Mouse (Mus musculus) ovary, postnatal 10 days (tissue): ENCODE data around the gene Syngr1.

Experiments used
- DNase-seq: peaks from one replicate; pipeline ENCODE4 v3.0.0; 2022; ENCODE audit warnings: low spot score

The Syngr1 gene

GRCm38 (mm10) chr15:80090155-80090554 lies 979 bp upstream of the Syngr1 start:
- DNase-seq = no peak

DNA sequence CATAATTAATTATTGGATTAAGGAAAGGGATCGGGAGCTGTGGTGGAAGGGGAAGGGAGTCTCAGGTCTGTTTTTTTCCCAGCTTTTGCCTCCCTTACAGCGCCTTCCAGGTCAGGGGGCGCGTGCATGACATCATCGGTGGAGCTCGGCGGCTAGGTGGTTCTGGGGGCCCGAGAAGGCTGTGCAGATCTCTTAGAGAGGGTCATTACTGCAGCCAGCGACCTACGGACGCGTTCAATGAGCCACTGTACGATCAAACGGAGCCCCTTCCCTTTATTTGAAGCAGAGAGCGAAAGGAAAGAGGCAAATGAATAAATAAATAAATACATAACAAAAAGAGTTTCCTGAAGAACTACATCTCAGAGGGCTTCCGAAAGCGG lies 403 bp upstream of the Syngr1 start:
- DNase-seq = no peak

DNA sequence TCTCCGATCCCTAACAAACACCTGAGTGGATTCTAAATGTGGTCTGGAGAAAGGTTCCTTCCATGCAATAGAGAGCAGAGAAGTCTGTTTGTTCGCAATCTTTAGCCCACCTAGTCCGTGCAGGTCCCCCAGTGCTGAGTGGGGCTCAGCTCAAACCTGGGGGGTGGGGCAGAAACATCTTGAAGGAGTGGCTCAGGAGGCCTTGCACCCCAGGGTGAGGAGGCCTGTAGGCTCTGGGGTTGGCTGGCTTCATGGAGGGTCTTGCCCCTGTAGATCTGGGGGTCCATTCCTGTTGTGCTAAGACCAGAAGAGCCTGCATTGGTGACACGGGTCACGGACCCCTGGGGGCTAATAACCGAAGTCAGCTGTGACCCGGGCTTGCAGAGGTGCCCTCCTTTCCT lies 907 bp downstream of the Syngr1 start:
- DNase-seq = no peak

GRCm38 (mm10) chr15:80092599-80092998 lies 1.5 kb downstream of the Syngr1 start:
- DNase-seq = no peak

GRCm38 (mm10) chr15:80094201-80094600 lies 3.1 kb downstream of the Syngr1 start:
- no peak for DNase-seq

DNA sequence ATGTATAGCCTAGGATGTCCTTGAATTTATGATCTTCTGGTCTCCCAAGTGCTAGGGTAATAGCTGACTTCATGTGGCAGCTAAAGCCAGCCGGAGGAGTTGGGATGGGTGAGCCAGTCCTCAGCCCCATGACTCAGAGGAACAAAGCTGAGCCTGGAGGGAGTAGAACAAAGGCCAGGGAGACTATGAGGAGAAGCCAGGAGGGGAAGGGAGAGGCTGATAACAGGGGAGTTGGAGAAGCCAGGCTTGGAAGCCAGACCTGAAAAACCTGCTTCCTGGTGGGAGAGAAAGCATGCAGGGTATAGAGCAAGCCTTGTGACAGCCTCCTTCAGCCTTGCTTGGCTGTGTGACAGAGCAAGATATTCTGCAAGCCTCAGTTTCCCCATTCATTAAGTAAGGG lies 4.5 kb downstream of the Syngr1 start:
- DNase-seq = no peak

- no peak for DNase-seq
Observed at GRCm38 (mm10) chr15:80096406-80096805, 5.3 kb downstream of the Syngr1 start.

DNA sequence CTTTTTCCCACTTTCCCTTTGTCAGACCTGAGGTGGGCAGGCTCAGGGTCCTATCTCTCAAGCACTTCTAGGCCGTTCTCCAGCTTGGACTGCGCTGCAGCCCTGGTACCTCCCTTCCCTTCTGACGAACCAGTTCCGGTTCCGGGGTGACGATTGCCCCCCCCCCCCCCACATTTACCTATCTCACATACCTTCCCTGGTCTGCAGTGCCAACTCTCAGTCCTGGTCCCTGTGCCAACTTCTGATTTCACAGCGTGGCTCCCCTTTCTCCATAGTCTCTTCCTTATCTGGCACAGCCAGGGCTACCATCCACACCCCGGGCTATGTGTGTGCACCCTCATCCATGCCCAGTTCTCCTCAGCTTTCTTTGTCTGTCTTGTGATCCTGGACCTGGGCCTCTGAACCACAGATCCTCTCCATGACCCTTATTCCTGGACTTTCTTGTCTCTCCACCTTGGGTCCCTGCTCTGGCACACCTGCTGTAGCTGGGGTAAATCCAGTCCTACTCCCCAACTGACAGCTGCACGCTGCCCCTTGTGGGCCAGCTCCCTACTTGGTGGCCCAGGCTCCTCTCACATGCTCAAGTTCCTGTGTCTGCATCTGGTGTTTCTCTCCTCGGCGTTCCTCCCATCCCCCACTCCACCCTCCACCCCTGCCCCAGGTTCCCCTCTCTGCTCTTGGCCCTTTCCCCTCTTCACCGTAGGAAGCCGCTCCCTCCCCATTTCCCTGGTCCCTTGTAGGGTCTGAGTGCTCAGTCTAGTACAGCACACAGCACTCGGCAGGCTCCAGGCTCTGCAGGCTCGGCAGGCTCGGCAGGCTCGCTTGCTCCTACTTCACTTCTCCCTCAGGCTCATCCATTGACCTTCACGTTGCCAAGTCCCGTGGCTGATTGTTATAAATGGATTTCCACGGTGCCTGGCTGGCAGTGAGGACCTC lies 6.1 kb downstream of the Syngr1 start:
- DNase-seq = no peak

- DNase-seq = no peak
Observed at GRCm38 (mm10) chr15:80097999-80098461, 6.9 kb downstream of the Syngr1 start.

- DNase-seq = no peak
Observed at GRCm38 (mm10) chr15:80098809-80099208, 7.7 kb downstream of the Syngr1 start.

GRCm38 (mm10) chr15:80099477-80099876 lies 8.3 kb downstream of the Syngr1 start:
- DNase-seq = no peak

GRCm38 (mm10) chr15:80100196-80100595 lies 9.1 kb downstream of the Syngr1 start:
- no peak for DNase-seq

GRCm38 (mm10) chr15:80100871-80101270 lies 9.7 kb downstream of the Syngr1 start:
- DNase-seq = no peak

DNA sequence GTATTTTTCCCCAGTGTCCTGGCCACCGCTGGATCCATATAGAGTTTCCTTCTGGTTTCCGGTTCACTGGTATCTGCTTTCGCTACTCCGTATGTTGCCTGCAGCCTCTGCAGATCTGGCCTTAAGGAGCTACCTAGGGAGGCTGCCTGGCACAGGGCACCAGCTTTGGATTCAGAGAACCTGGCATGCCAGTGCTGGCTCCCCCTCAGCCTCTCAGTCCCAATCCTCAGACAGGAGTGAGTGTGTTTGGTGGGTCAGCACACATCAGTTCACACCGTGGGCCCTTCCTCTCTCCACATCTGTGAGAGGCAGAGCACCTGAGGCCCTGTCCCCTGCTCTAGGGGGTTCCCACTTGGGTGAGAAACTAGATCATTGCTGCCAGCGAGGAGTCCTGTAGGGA lies 10.4 kb downstream of the Syngr1 start:
- DNase-seq = no peak

- DNase-seq = no peak
Observed at GRCm38 (mm10) chr15:80102495-80102894, 11.4 kb downstream of the Syngr1 start.

- no peak for DNase-seq
Observed at GRCm38 (mm10) chr15:80105490-80106410, 14.6 kb downstream of the Syngr1 start.

- no peak for DNase-seq
Observed at GRCm38 (mm10) chr15:80107143-80107542, 16.0 kb downstream of the Syngr1 start.

DNA sequence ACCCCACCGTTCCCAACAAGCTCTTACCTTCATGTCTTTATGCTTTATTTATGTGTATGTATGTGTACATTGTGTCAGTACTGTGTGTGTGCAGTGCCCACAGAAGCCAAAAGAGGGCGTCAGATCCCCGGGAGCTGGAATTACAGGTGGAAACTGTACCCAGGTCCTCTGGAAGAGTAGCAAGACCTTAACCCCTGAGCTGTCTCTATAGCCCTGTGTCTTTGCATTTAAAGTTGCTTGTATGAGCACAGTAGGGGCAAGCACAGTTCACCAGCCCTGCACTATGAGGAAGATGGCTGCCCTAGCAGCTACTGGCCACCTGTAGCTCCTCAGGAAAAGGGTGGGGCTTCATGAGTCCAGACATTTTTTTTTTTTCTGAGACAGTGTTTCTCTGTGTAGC lies 16.4 kb downstream of the Syngr1 start:
- no peak for DNase-seq

GRCm38 (mm10) chr15:80111436-80111835 lies 20.3 kb downstream of the Syngr1 start:
- DNase-seq = no peak

DNA sequence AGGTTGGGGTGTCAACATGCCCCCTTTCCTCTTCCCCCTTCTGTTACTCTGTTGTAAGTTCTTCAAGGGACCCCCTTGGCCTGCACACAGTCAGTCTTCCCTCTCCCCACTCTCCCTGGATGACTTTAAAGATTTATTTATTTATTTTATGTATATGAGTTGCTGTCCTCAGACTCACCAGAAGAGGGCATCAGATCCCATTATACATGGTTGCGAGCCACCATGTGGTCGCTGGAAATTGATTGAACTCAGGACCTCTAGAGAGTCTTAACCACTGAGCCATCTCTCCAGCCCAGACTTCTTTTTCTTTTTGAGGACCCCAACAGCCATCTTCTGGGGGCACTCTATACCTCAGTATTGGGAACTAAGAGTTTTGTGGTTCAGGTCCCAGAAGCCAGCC lies 21.4 kb downstream of the Syngr1 start:
- DNase-seq = no peak

- no peak for DNase-seq
Observed at GRCm38 (mm10) chr15:80114414-80114813, 23.3 kb downstream of the Syngr1 start.

DNA sequence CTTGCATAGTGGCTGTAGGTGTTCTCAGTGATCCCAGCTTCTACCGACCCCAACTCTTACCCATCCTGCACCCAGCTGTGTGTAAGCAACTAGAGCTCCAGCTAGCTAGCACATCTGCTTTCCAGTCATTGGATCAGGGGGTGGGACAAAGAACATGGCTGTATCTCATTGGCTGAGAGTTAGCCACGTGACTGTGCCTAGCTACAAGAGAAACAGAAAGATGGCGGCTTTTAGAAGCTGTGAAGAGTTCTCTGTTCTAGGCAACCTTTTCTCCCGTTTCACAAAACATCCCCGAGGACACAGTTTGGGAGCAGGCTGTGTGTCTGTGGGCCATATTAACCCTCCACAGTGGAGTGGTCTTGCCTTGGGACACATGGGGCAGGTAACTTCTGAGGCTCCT lies 24.1 kb downstream of the Syngr1 start:
- no peak for DNase-seq
